Mouse (Mus musculus) G1E (cell line): ENCODE results near the gene Zfp266.

Experiments used
- CTCF ChIP-seq: IDR thresholded peaks from 2 replicates; pipeline ENCODE4 v1.5.1; 2012; ENCODE audit warnings: low read depth, low read length, inconsistent platforms, mixed read lengths
- GATA1 ChIP-seq: IDR thresholded peaks from 2 replicates; pipeline ENCODE4 v1.6.1; 2012; ENCODE audit warnings: borderline replicate concordance, low read length, inconsistent platforms, mixed read lengths
- GATA2 ChIP-seq: IDR thresholded peaks from 2 replicates; pipeline ENCODE4 v1.6.1; 2012; ENCODE audit warnings: low read depth, low read length, inconsistent platforms, borderline replicate concordance
- POLR2AphosphoS5 ChIP-seq: IDR thresholded peaks from 2 replicates; pipeline ENCODE4 v1.6.1; 2012; ENCODE audit warnings: low read depth, low read length, inconsistent platforms; ENCODE audit not compliant: insufficient replicate concordance
- TAL1 ChIP-seq: conservative IDR thresholded peaks from 2 replicates; pipeline ENCODE4 v1.6.1; 2012; ENCODE audit warnings: low read depth, low read length, inconsistent platforms, mixed read lengths

DNA sequence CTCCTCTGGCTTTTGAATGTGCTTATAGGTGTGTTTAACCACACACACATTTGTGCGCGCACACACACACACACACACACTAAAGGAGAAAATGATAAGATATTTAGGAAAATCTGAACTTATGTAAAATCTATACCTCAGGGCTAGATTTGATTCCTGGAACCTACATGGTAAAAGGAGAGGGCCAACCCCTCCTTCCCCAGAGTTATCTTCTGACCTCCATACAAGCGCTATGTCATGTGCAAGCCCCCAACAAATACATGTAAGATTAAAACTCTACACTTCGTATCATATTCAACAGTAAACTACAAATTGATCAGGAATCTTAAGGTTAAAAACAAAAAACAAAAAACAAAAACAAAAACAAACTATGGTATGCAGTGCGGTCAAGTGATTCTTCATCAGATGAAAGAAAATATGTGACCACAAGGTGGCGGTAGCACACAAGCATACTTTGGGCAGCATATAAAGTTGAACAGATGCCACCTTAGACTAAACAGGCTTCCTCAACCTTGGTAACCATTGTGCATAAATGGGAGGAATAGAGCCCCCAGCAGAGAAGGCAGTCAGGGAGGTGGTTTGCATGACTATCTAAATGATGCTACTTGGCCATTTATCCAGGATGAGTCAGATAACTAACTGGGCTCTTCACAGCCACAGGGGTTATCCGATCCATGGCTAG is 54.3 kb downstream of the Zfp266 start:
- peak; percentile 45 for TF ChIP-seq CTCF
- TF ChIP-seq POLR2AphosphoS5 = no peak
- TF ChIP-seq GATA1 = no peak
- no peak for TF ChIP-seq GATA2
- no peak for TF ChIP-seq TAL1
